Mouse (Mus musculus): ENCODE measurements around the gene Arhgef28.

DNA sequence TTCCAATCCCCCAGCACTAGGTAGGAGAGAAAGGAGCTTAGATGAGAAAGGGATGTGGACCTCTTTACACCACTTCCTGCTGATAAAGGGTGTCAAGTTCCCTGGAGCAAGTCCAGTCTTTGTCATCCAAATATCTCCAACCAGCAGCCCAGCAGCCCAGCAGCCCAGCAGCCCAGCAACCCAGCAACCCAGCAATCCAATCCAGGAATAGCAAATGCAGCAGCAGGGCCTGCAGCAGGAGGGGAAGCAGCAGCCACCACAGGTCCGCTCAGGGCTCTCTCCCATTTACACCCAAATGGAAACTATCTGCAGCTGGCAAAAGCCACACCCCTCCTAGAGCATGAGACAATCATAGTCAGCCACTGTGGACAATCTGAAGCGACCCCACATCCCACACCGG lies 21.6 kb downstream of the Arhgef28 start:
- TF ChIP-seq CTCF (IDR thresholded peaks at IDR 0.05; ENCODE audit: low read depth) (no peak), EP300 (IDR thresholded peaks at IDR 0.05; ENCODE audit: low read depth) (no peak)
